Mouse (Mus musculus): ENCODE measurements at regions not wholly inside any gene's neighbourhood (a gene's known extent, or its start where the extent isn't known, plus 50 kb on each side); places are given as distances from the start of the nearest gene placed in this dataset.
"Not testable (repeated sequence)": the region's sequence is repeated elsewhere in the genome, so short reads cannot be mapped to it uniquely, and the experiment has no call there.

DNA sequence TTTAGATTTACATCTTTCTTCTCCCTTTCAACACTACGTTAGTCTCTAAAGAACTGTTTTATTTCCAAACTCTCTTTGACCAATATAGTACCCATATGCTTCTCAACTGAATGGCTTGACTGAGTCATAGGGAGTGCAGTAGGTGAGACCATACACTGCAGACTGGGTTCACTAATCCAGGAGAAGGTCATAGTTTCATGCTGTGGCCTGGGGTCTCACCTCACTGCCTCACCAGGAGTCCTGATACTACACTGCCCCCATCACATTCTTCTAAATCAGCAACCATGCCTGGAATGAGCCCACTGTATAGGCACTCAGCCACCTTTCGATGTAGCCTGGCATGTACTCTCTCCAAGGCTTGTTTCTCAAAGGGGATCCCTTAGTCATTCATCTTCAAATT, 269.6 kb downstream of the Samd5 start:
- Histone ChIP-seq H3K4me1 (ENCODE audit: control insufficient read depth, insufficient read depth, low read length) (no peaks in the 10 kb centered on the region), H3K27ac (ENCODE audit: insufficient read depth, low read depth, low read length) (no peak overlapping the region), H3K4me3 (ENCODE audit: insufficient read depth, low read length) (no peak overlapping the region)
- TF ChIP-seq POLR2A (IDR thresholded peaks at IDR 0.05; ENCODE audit: borderline replicate concordance, low read depth, low read length) (no peak), CTCF (IDR thresholded peaks at IDR 0.05; ENCODE audit: low read depth, low read length) (no peak)

- TF ChIP-seq POLR2A (IDR thresholded peaks at IDR 0.05; ENCODE audit: borderline replicate concordance, low read depth, low read length) = no peak
- no peak for TF ChIP-seq CTCF (IDR thresholded peaks at IDR 0.05; ENCODE audit: low read depth, low read length)
- H3K4me3 ChIP-seq (ENCODE audit: insufficient read depth, low read length) = no peak overlapping the region
- no peaks in the 10 kb centered on the region for H3K4me1 ChIP-seq (ENCODE audit: control insufficient read depth, insufficient read depth, low read length)
- no peak overlapping the region for H3K27ac ChIP-seq (ENCODE audit: insufficient read depth, low read depth, low read length)
Observed at GRCm38 (mm10) chr10:9404963-9405362, 270.0 kb downstream of the Samd5 start.

- H3K27ac ChIP-seq (ENCODE audit: insufficient read depth, low read depth, low read length) = no peak overlapping the region
- no peak for TF ChIP-seq POLR2A (IDR thresholded peaks at IDR 0.05; ENCODE audit: borderline replicate concordance, low read depth, low read length)
- no peak for TF ChIP-seq CTCF (IDR thresholded peaks at IDR 0.05; ENCODE audit: low read depth, low read length)
- no peaks in the 10 kb centered on the region for H3K4me1 ChIP-seq (ENCODE audit: control insufficient read depth, insufficient read depth, low read length)
Observed at GRCm38 (mm10) chr10:9400911-9401617, 273.9 kb downstream of the Samd5 start.

GRCm38 (mm10) chr10:9377440-9378101, 297.4 kb downstream of the Samd5 start:
- TF ChIP-seq CTCF (IDR thresholded peaks at IDR 0.05; ENCODE audit: low read depth, low read length) (no peak), POLR2A (IDR thresholded peaks at IDR 0.05; ENCODE audit: borderline replicate concordance, low read depth, low read length) (no peak)
- Histone ChIP-seq H3K4me3 (ENCODE audit: insufficient read depth, low read length) (no peak overlapping the region), H3K4me1 (ENCODE audit: control insufficient read depth, insufficient read depth, low read length) (no peaks in the 10 kb centered on the region), H3K27ac (ENCODE audit: insufficient read depth, low read depth, low read length) (no peak overlapping the region)

More at GRCm38 (mm10) chr10:9400911-9401617, 273.9 kb downstream of the Samd5 start:
- no peak overlapping the region for H3K4me3 ChIP-seq (ENCODE audit: insufficient read depth, low read length)

DNA sequence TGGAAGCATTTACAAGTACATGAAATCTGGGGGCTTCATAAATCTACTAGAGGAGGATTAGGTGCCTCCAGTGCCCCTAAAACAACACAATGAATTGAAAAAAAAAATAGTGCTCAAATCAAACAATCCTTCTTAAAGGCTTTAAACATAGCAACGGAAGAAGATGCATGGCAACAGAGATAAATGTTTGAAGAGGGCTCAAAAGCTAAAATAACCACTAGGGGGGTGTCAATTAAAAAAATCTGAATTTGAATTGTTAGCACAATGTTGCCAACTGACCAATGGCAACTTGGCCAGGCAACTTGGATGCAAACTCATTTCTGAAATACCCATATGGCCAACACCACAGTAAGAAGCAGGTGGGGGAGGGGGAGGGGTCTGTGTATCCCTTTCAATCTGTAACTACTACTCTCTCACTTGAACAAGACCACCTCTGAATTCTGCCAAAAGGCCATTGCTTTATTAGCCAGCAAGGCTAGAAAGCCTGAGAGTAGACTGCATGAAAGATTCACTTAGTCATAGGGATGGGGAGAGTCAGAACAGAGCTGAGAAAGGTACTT, 312.6 kb downstream of the Samd5 start:
- Histone ChIP-seq H3K4me3 (ENCODE audit: insufficient read depth, low read length) (no peak overlapping the region), H3K4me1 (ENCODE audit: control insufficient read depth, insufficient read depth, low read length) (no peaks in the 10 kb centered on the region), H3K27ac (ENCODE audit: insufficient read depth, low read depth, low read length) (no peak overlapping the region)
- no peak for TF ChIP-seq CTCF (IDR thresholded peaks at IDR 0.05; ENCODE audit: low read depth, low read length)
- no peak for TF ChIP-seq POLR2A (IDR thresholded peaks at IDR 0.05; ENCODE audit: borderline replicate concordance, low read depth, low read length)

DNA sequence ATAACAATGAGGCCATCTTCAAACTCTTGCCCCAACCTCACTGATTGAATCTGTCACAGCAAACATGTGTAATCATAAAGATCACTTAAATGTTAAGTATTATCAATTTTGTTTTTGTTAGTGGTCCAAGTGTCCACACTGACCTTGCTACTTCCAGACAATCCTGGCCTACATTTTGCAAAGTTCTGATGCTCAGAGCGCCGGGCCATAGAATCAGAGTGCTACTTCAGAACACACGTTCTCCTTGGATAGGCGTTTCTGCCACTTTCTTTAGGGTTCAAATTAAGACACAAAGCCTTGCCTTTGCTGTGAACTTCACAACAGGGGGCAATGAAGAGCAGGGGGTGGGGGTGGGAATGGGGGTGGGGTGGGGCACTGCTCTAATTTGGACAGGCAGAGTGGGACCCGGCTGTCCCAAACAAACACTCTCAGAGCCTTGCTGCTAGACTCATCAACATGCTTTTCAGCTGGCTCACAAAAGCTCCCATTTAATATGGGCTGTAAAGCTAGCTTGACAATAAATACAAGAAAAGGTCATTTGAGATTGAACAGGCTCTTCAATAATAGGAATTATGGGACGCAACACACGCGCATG, 336.7 kb downstream of the Samd5 start:
- Histone ChIP-seq H3K4me3 (ENCODE audit: insufficient read depth, low read length) (no peak overlapping the region), H3K27ac (ENCODE audit: insufficient read depth, low read depth, low read length) (no peak overlapping the region), H3K4me1 (ENCODE audit: control insufficient read depth, insufficient read depth, low read length) (no peaks in the 10 kb centered on the region)
- TF ChIP-seq CTCF (IDR thresholded peaks at IDR 0.05; ENCODE audit: low read depth, low read length) (no peak), POLR2A (IDR thresholded peaks at IDR 0.05; ENCODE audit: borderline replicate concordance, low read depth, low read length) (no peak)

- no peak overlapping the region for H3K4me3 ChIP-seq (ENCODE audit: insufficient read depth, low read length)
- TF ChIP-seq POLR2A (IDR thresholded peaks at IDR 0.05; ENCODE audit: borderline replicate concordance, low read depth, low read length) = no peak
- TF ChIP-seq CTCF (IDR thresholded peaks at IDR 0.05; ENCODE audit: low read depth, low read length) = no peak
- H3K27ac ChIP-seq (ENCODE audit: insufficient read depth, low read depth, low read length) = no peak overlapping the region
- H3K4me1 ChIP-seq (ENCODE audit: control insufficient read depth, insufficient read depth, low read length) = no peaks in the 10 kb centered on the region
Observed at GRCm38 (mm10) chr10:9334245-9334845, 340.7 kb downstream of the Samd5 start.

DNA sequence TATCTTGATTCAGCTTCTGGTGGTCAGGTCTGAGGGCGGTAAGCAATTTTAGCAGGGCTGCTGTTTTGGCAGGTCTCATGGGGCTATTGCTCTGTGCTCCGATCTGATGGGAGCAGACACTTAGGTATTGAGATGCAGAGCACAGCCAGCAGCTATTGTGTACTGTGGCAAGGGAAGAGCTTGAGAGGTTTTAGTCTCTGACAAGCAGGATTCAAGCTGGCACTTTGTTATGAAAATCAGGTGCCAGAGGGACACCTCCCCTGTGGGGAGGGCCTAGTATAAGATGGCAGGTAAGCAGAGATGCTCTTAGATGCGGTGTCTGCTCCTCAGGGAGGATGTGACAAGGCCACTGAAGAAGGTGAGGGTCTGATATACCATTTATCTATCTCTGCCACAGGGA, 343.3 kb downstream of the Samd5 start:
- Histone ChIP-seq H3K27ac (ENCODE audit: insufficient read depth, low read depth, low read length) (no peak overlapping the region), H3K4me3 (ENCODE audit: insufficient read depth, low read length) (no peak overlapping the region), H3K4me1 (ENCODE audit: control insufficient read depth, insufficient read depth, low read length) (no peaks in the 10 kb centered on the region)
- TF ChIP-seq CTCF (IDR thresholded peaks at IDR 0.05; ENCODE audit: low read depth, low read length) (no peak), POLR2A (IDR thresholded peaks at IDR 0.05; ENCODE audit: borderline replicate concordance, low read depth, low read length) (no peak)

DNA sequence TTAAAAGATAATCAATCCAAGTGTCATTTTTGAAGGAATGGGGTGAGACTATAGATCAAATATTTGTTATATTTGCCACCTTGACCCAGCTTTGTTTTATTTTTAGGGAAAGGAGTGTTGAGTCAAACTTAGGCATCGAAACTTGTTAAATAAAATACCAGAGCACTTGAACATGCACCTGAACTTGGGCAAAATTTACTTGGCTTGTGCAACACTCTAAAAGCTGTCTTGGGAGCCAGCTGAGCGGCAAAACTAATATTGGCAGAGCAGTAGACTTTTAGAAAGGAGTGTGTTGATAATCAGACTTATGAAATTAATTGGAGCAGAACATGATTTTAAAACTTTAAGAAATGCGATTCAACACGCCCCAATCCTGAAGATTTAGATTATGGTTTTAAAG, 346.7 kb downstream of the Samd5 start:
- H3K4me1 ChIP-seq (ENCODE audit: control insufficient read depth, insufficient read depth, low read length) = no peaks in the 10 kb centered on the region
- no peak overlapping the region for H3K27ac ChIP-seq (ENCODE audit: insufficient read depth, low read depth, low read length)
- TF ChIP-seq POLR2A (IDR thresholded peaks at IDR 0.05; ENCODE audit: borderline replicate concordance, low read depth, low read length) (no peak), CTCF (IDR thresholded peaks at IDR 0.05; ENCODE audit: low read depth, low read length) (no peak)
- no peak overlapping the region for H3K4me3 ChIP-seq (ENCODE audit: insufficient read depth, low read length)

- not testable (repeated sequence) for H3K27ac ChIP-seq (ENCODE audit: insufficient read depth, low read depth, low read length); H3K4me1 ChIP-seq (ENCODE audit: control insufficient read depth, insufficient read depth, low read length); H3K4me3 ChIP-seq (ENCODE audit: insufficient read depth, low read length)
Observed at GRCm38 (mm10) chr10:9327881-9328280, 347.1 kb downstream of the Samd5 start.
